Mouse (Mus musculus) forebrain, embryonic 15.5 days (tissue): ENCODE results near the gene Gm960. TPM values are rescaled to one million over a fixed set of nuclear protein-coding genes. Genes with fewer than 3 reads are reported as not detected.

Source experiments
- ATAC-seq: fragments of 200-750 bp; cut with Nextera tagmentation; replicated peaks from 2 replicates; pipeline ENCODE4 v1.8.0; 2017; ENCODE audit warnings: mild to moderate bottlenecking, moderate TSS enrichment, moderate library complexity
- H3K27ac ChIP-seq: fragments of 300-500 bp; sonication (generic); replicated peaks from 2 replicates; pipeline ENCODE4 v1.5.1; 2015; ENCODE audit warnings: mild to moderate bottlenecking, inconsistent platforms
- H3K27me3 ChIP-seq: fragments of 300-500 bp; sonication (generic); 2 replicates; pipeline ENCODE4 v1.6.1; 2015; ENCODE audit warnings: inconsistent platforms
- H3K36me3 ChIP-seq: fragments of 300-500 bp; sonication (generic); 2 replicates; pipeline ENCODE4 v1.6.1; 2015; ENCODE audit warnings: mild to moderate bottlenecking, inconsistent platforms
- H3K4me1 ChIP-seq: fragments of 300-500 bp; sonication (generic); 2 replicates; pipeline ENCODE4 v1.6.1; 2015; ENCODE audit warnings: inconsistent platforms
- H3K4me2 ChIP-seq: fragments of 300-500 bp; sonication (generic); replicated peaks from 2 replicates; pipeline ENCODE4 v1.6.1; 2015; ENCODE audit warnings: mild to moderate bottlenecking, inconsistent platforms
- H3K4me3 ChIP-seq: fragments of 300-500 bp; sonication (generic); 2 replicates; pipeline ENCODE4 v1.5.1; 2015; ENCODE audit warnings: mild to moderate bottlenecking, inconsistent platforms
- H3K9ac ChIP-seq: fragments of 300-500 bp; sonication (generic); replicated peaks from 2 replicates; pipeline ENCODE4 v1.6.1; 2015; ENCODE audit warnings: mild to moderate bottlenecking, inconsistent platforms
- H3K9me3 ChIP-seq: fragments of 300-500 bp; sonication (generic); 2 replicates; pipeline ENCODE4 v1.6.1; 2016; ENCODE audit warnings: inconsistent platforms
- WGBS: fragments of 180-500 bp; shearing (Covaris S2); methylation state at CpG from one replicate; pipeline ENCODE4 v1.1.7; 2015; ENCODE audit warnings: mixed read lengths; 5-methylcytosine and 5-hydroxymethylcytosine counted together
- polyA plus RNA-seq: library from polyadenylated mRNA; unstranded; fragments of >200 nt; fragmentation: Nextera tagmentation; extraction: Ambion mirVana; gene quantifications from 2 replicates; pipeline ENCODE4 v1.2.1, GENCODE M21; 2015

Gm960 gene
- polyA plus RNA-seq, 1 experiment from 2014 or later: 6.6 TPM

DNA sequence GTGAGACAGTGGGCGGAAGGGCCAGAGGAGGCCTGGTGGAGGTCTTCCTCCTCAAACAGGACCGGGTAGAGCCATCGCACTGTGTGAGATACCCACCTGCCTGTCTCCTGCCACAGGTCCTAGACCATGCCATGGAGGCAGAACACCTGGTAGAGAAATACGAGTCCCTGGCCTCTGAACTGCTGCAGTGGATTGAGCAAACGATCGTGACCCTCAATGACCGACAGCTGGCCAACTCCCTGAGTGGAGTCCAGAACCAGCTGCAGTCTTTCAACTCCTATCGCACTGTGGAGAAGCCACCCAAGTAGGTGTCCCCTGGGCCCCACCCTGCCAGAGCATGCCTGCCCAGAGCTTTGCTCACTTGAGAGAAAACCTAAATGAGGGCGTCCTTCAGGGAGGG is 30.7 kb upstream of the Gm960 start:
- Histone ChIP-seq H3K4me3 (no peak overlapping the region), H3K36me3 (peaks cover 90% of the 10 kb centered on the region), H3K9me3 (no peaks in the 10 kb centered on the region), H3K4me1 (no peaks in the 10 kb centered on the region), H3K27ac (no peak overlapping the region), H3K27me3 (no peaks in the 10 kb centered on the region), H3K9ac (no peak overlapping the region), H3K4me2 (no peak overlapping the region)
- WGBS: 93% methylated on average over 9 of the region's 9 CpGs
- ATAC-seq: no peak

DNA sequence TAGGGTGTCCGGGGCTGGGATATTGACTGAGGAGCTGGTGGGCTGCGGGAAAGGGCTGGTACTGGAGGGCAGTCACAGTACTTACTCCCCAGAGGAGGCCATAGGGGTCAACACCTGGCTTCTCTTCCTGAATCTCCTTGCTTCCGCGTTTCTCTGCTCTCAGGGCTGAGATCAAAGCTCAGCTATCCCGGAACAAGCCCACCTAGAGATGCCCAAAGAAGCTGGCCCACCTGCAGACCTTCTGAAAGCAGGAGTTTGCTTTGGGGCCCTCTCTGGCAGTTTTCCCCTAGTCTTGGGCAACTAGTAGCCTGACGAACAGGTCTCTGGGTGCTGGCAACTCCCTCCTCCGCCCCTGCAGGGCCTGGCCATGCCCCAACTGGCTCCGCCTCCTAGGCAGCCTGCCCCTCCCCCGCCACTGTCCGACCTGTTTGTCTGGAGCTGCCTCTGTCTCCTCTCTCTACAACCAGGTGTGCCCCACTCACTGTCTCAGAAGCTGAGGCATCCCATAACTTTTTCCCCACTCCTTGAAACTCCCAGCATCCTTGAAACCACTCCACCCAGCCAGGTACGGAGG is 22.3 kb upstream of the Gm960 start:
- no peak overlapping the region for H3K4me3 ChIP-seq
- no peaks in the 10 kb centered on the region for H3K27me3 ChIP-seq
- no peaks in the 10 kb centered on the region for H3K4me1 ChIP-seq
- H3K4me2 ChIP-seq: no peak overlapping the region
- H3K9ac ChIP-seq: no peak overlapping the region
- WGBS: 22% methylated on average over 11 of the region's 11 CpGs
- ATAC-seq: no peak
- peaks cover 29% of the 10 kb centered on the region for H3K36me3 ChIP-seq
- H3K9me3 ChIP-seq: no peaks in the 10 kb centered on the region
- H3K27ac ChIP-seq: no peak overlapping the region

- Histone ChIP-seq H3K4me3 (no peak overlapping the region), H3K4me1 (no peaks in the 10 kb centered on the region; the same call in 1 of the 2 replicates), H3K9me3 (no peaks in the 10 kb centered on the region), H3K36me3 (peaks cover 24% of the 10 kb centered on the region), H3K9ac (no peak overlapping the region), H3K27me3 (no peaks in the 10 kb centered on the region), H3K4me2 (no peak overlapping the region), H3K27ac (no peak overlapping the region)
- no peak for ATAC-seq
- WGBS: 83% methylated on average over 15 of the region's 15 CpGs
Measured at GRCm38 (mm10) chr19:4720112-4720511, 21.6 kb upstream of the Gm960 start.

- Histone ChIP-seq H3K36me3 (peaks cover 19% of the 10 kb centered on the region), H3K4me2 (no peak overlapping the region), H3K4me1 (peaks cover 6% of the 10 kb centered on the region; the same call in 1 of the 2 replicates), H3K9me3 (no peaks in the 10 kb centered on the region), H3K4me3 (no peak overlapping the region), H3K27me3 (no peaks in the 10 kb centered on the region), H3K27ac (no peak overlapping the region), H3K9ac (no peak overlapping the region)
- WGBS: 16% methylated on average over 5 of the region's 5 CpGs
- no peak for ATAC-seq
Measured at GRCm38 (mm10) chr19:4719351-4719764, 20.9 kb upstream of the Gm960 start.

DNA sequence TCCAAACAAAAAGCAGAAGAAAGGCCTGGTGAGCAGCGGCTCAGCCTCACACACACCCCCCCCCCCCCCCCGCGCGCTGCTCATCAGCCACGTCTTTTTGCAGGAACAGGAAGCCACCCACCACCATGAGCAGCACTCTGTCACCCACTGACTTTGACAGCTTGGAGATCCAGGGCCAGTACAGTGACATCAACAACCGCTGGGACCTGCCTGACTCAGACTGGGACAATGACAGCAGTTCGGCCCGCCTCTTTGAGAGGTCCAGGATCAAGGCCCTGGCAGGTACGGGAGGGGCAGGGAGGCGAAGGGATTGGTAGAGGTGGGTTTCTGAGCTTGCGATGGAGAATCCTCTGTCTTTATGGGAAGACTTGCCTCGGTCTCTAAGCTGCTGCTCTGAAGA is 20.2 kb upstream of the Gm960 start:
- H3K27me3 ChIP-seq: no peaks in the 10 kb centered on the region
- ATAC-seq: no peak
- H3K9me3 ChIP-seq: no peaks in the 10 kb centered on the region
- H3K4me3 ChIP-seq: no peak overlapping the region
- peaks cover 13% of the 10 kb centered on the region for H3K4me1 ChIP-seq
- no peak overlapping the region for H3K4me2 ChIP-seq
- no peak overlapping the region for H3K27ac ChIP-seq
- 37% methylated on average over 11 of the region's 12 CpGs for WGBS
- H3K9ac ChIP-seq: no peak overlapping the region
- H3K36me3 ChIP-seq: peaks cover 17% of the 10 kb centered on the region; the same call in 1 of the 2 replicates

DNA sequence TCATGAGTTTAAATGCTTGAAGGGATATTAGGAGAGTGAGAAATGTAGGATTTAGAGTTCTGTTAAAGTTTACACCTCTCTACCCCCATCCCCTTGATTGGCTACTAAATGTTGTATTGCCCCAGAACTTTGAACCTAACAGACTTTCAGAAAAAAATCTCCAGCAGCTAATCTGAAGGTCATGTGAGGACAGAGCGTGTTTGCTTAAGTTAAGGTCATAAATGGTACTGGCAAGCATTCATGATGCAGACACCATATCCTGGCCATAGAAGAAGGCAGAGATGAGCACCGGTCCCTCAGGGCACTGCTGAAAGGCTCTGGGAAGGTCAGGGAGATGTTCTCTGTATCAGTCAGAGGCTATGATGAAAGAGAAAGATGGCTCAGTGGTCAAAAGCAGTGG is 18.8 kb upstream of the Gm960 start:
- Histone ChIP-seq H3K36me3 (peaks cover 17% of the 10 kb centered on the region; the same call in 1 of the 2 replicates), H3K9ac (no peak overlapping the region), H3K4me3 (no peak overlapping the region), H3K4me2 (no peak overlapping the region), H3K27ac (no peak overlapping the region), H3K9me3 (no peaks in the 10 kb centered on the region), H3K4me1 (peaks cover 25% of the 10 kb centered on the region), H3K27me3 (no peaks in the 10 kb centered on the region)
- WGBS: 95% methylated on average over 2 of the region's 2 CpGs
- ATAC-seq: no peak

GRCm38 (mm10) chr19:4716756-4717155 is 18.3 kb upstream of the Gm960 start:
- ATAC-seq: no peak
- Histone ChIP-seq H3K36me3 (peaks cover 17% of the 10 kb centered on the region; the same call in 1 of the 2 replicates), H3K9me3 (no peaks in the 10 kb centered on the region), H3K27ac (no peak overlapping the region), H3K4me1 (peaks cover 25% of the 10 kb centered on the region), H3K4me3 (no peak overlapping the region), H3K27me3 (no peaks in the 10 kb centered on the region), H3K4me2 (no peak overlapping the region), H3K9ac (no peak overlapping the region)
- WGBS: 98% methylated on average over 14 of the region's 14 CpGs

DNA sequence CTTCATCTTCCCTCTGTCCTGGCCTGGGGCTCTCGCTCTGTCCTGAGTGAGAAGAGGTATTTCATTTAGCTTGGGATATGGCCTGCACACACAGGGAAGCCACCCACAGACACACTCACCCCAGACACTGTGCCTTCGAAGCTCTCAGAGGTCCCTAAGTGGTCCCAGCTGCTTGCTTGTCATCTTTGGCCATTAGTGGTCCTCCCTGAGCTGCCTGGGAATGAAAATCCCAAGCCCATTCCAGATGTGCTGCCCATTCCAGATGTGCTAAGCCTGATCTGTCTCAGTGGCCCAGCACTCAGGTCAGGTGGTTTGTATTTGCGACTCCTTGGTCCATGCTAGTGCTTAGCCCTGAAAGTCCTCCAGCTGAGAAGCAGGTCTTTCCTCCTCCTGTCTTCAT is 15.4 kb upstream of the Gm960 start:
- 0 out of 2 replicates have a peak overlapping the region, but pooled peaks have one; percentile 90 for H3K4me3 ChIP-seq
- 70% methylated on average over 3 of the region's 3 CpGs for WGBS
- ATAC-seq: no peak
- no peaks in the 10 kb centered on the region for H3K9me3 ChIP-seq
- H3K36me3 ChIP-seq: no peaks in the 10 kb centered on the region
- no peaks in the 10 kb centered on the region for H3K27me3 ChIP-seq
- H3K4me2 ChIP-seq: peak overlapping the region; percentile 59
- no peak overlapping the region for H3K27ac ChIP-seq
- peak overlapping the region; percentile 93 for H3K9ac ChIP-seq
- H3K4me1 ChIP-seq: peaks cover 39% of the 10 kb centered on the region

- Histone ChIP-seq H3K36me3 (no peaks in the 10 kb centered on the region), H3K4me3 (peak overlapping the region; percentile 90), H3K4me1 (peaks cover 39% of the 10 kb centered on the region), H3K4me2 (peak overlapping the region; percentile 59), H3K9ac (peak overlapping the region; percentile 93), H3K9me3 (no peaks in the 10 kb centered on the region), H3K27me3 (no peaks in the 10 kb centered on the region), H3K27ac (peak overlapping the region; percentile 96)
- 0 out of 2 replicates have a peak, but pooled peaks have one; percentile 8 for ATAC-seq
- WGBS: 26% methylated on average over 13 of the region's 13 CpGs
Measured at GRCm38 (mm10) chr19:4712781-4713526, 14.5 kb upstream of the Gm960 start.

DNA sequence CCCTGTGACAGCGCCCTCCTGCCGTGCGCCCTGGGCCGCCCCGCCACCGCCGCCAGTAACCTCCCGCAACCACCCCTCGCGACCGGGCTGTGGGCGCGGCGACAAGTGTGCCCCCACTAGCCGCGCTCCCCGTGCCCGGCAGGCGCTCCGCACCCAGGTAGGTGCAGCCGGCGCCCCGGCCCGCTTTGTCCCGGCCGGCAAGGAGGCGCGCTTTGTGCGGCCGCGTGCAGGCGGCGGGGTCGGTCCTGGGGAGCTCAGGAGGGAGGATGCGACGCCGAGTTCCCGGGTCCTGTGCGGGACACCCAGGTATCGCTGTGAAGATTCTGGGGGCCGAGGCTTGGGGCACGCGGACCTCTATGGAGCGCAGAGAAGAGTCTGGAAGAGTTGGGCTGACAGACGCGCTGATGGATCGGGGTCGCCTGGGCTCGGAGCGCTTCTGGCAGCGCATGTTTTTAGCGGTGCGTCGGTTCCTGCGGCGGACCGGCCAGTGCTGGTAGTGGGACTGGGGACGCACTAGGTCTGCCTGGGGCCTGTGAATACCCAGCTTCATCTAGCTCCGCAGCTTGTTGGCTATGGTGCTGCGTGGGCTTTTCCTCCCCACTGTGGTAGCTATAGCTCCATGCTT is 13.8 kb upstream of the Gm960 start:
- peak; percentile 54 for ATAC-seq
- Histone ChIP-seq H3K4me3 (peak overlapping the region; percentile 90), H3K27me3 (no peaks in the 10 kb centered on the region), H3K9me3 (no peaks in the 10 kb centered on the region), H3K9ac (peak overlapping the region; percentile 93), H3K4me2 (peak overlapping the region; percentile 59), H3K27ac (peak overlapping the region; percentile 96), H3K4me1 (peaks cover 39% of the 10 kb centered on the region), H3K36me3 (no peaks in the 10 kb centered on the region)
- WGBS: under 1% methylated on average over 59 of the region's 60 CpGs

GRCm38 (mm10) chr19:4711601-4712155 is 13.2 kb upstream of the Gm960 start:
- under 1% methylated on average over 58 of the region's 65 CpGs for WGBS
- peak overlapping the region; percentile 90 for H3K4me3 ChIP-seq
- ATAC-seq: peak; percentile 69

GRCm38 (mm10) chr19:4711098-4711600 is 12.7 kb upstream of the Gm960 start, which contains the start of gene Sptbn2:
Gene Sptbn2, plus strand, starts transcription at chr19:4711167.
- Histone ChIP-seq H3K27ac (peak within 1 kb of the TSS; percentile 96), H3K9ac (peak within 1 kb of the TSS; percentile 93), H3K36me3 (no peaks in the 10 kb centered on the region), H3K9me3 (no peaks in the 10 kb centered on the region), H3K4me1 (peaks cover 39% of the 10 kb centered on the region), H3K27me3 (no peaks in the 10 kb centered on the region), H3K4me3 (peak within 1 kb of the TSS; percentile 90), H3K4me2 (peak within 1 kb of the TSS; percentile 59)
- ATAC-seq: peak; percentile 54
- 3% methylated on average over 13 of the region's 13 CpGs for WGBS

More at GRCm38 (mm10) chr19:4711601-4712155, 13.2 kb upstream of the Gm960 start:
- H3K27me3 ChIP-seq: no peaks in the 10 kb centered on the region
- H3K4me2 ChIP-seq: peak overlapping the region; percentile 59
- H3K36me3 ChIP-seq: no peaks in the 10 kb centered on the region
- H3K9me3 ChIP-seq: no peaks in the 10 kb centered on the region
- peaks cover 39% of the 10 kb centered on the region for H3K4me1 ChIP-seq
- peak overlapping the region; percentile 96 for H3K27ac ChIP-seq
- peak overlapping the region; percentile 93 for H3K9ac ChIP-seq
